Mouse (Mus musculus) myocyte (in vitro differentiated cells): ENCODE data around the gene Trappc3. TPM values are rescaled to one million over a fixed set of nuclear protein-coding genes. Genes with fewer than 3 reads are reported as not detected.

ENCODE experiments used
- H3K27me3 ChIP-seq: one replicate; pipeline ENCODE4 v1.6.1; 2011; ENCODE audit not compliant: control insufficient read depth, insufficient read depth, insufficient read length
- H3K36me3 ChIP-seq: one replicate; pipeline ENCODE4 v1.6.1; 2011; ENCODE audit not compliant: control insufficient read depth, insufficient read depth
- H3K4me2 ChIP-seq: one replicate; pipeline ENCODE4 v1.6.1; 2011; ENCODE audit warnings: low read depth, control low read depth
- H3K4me3 ChIP-seq: one replicate; pipeline ENCODE4 v1.5.1; 2011; ENCODE audit warnings: mild to moderate bottlenecking, control low read depth, moderate library complexity
- H3K79me2 ChIP-seq: one replicate; pipeline ENCODE4 v1.6.1; 2011; ENCODE audit not compliant: control insufficient read depth, insufficient read depth
- H3ac ChIP-seq: one replicate; pipeline ENCODE4 v1.6.1; 2011; ENCODE audit not compliant: control insufficient read depth, insufficient read length
- CEBPB ChIP-seq: IDR thresholded peaks from 2 replicates; pipeline ENCODE4 v1.6.1; 2011; ENCODE audit warnings: mild to moderate bottlenecking, moderate library complexity; ENCODE audit not compliant: poor library complexity, insufficient read depth, severe bottlenecking
- E2F4 ChIP-seq: IDR thresholded peaks from one replicate; pipeline ENCODE4 v1.6.1; 2011; ENCODE audit warnings: mild to moderate bottlenecking, control low read depth, moderate library complexity; ENCODE audit not compliant: insufficient read depth
- MAX ChIP-seq: IDR thresholded peaks from one replicate; pipeline ENCODE4 v1.6.1; 2011; ENCODE audit warnings: low read depth, mild to moderate bottlenecking, control low read depth
- MYOD1 ChIP-seq, 3 experiments: IDR thresholded peaks; one replicate each; pipeline ENCODE4 v1.6.1; 2011; ENCODE audit warnings: control low read depth in 2 of 3, low read depth in 2 of 3, mild to moderate bottlenecking in 2 of 3, moderate library complexity in 1 of 3; ENCODE audit not compliant: insufficient read length in 2 of 3, control insufficient read depth in 1 of 3
- MYOG ChIP-seq, 3 experiments: IDR thresholded peaks; one replicate each; pipeline ENCODE4 v1.6.1; 2011; ENCODE audit warnings: control low read depth in 2 of 3, low read depth in 2 of 3, mild to moderate bottlenecking in 2 of 3; ENCODE audit not compliant: insufficient read length in 2 of 3, control insufficient read depth in 1 of 3, insufficient read depth in 1 of 3
- POLR2A ChIP-seq: IDR thresholded peaks from one replicate; pipeline ENCODE4 v1.6.1; 2011; ENCODE audit warnings: low read depth, mild to moderate bottlenecking, control low read depth, moderate library complexity; ENCODE audit not compliant: insufficient read length
- POLR2AphosphoS2 ChIP-seq: IDR thresholded peaks from one replicate; pipeline ENCODE4 v1.6.1; 2011; ENCODE audit warnings: low read depth, control low read depth; ENCODE audit not compliant: insufficient read length
- REST ChIP-seq: IDR thresholded peaks from one replicate; pipeline ENCODE4 v1.6.1; 2011; ENCODE audit warnings: mild to moderate bottlenecking, control low read depth, moderate library complexity; ENCODE audit not compliant: insufficient read depth, insufficient read length
- SRF ChIP-seq: IDR thresholded peaks from one replicate; pipeline ENCODE4 v1.6.1; 2011; ENCODE audit warnings: low read depth; ENCODE audit not compliant: control insufficient read depth, insufficient read length
- TCF12 ChIP-seq: IDR thresholded peaks from one replicate; pipeline ENCODE4 v1.6.1; 2011; ENCODE audit warnings: mild to moderate bottlenecking, control low read depth; ENCODE audit not compliant: poor library complexity, insufficient read depth, severe bottlenecking
- TCF3 ChIP-seq: IDR thresholded peaks from one replicate; pipeline ENCODE4 v1.6.1; 2011; ENCODE audit warnings: low read depth, control low read depth; ENCODE audit not compliant: insufficient read length
- USF1 ChIP-seq: IDR thresholded peaks from one replicate; pipeline ENCODE4 v1.6.1; 2011; ENCODE audit warnings: low read depth, mild to moderate bottlenecking, control low read depth, moderate library complexity
- polyA plus RNA-seq: library from polyadenylated mRNA; unstranded; fragments of >200 nt; fragmentation: generic; extraction: Trizol; gene quantifications from one replicate; pipeline ENCODE4 v1.2.1, GENCODE M21; 2012; ENCODE audit warnings: missing spikeins

Trappc3 gene
- polyA plus RNA-seq, 1 experiment = 84.1 TPM

DNA sequence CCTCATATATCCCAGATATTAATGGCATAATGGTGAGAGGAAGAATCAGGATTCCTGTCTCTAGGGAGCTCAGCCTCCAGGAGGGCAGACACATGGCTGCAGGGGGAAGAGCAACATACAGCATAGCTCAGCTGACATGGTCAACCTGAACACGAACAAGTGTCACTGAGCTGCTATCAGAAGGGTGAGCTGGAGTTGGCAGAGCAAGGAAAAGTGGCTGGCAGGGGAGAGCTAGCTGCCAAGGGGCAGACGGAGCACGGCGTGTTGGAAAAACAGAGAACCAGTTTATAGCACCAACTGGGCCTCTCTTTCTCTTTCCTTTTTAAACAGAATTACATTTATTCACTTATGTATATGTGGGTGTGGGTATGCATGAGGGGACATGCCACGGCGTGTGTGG, 19.6 kb upstream of the Trappc3 start:
- Histone ChIP-seq H3K79me2 (peaks cover 76% of the 10 kb centered on the region), H3ac (no peak overlapping the region), H3K4me2 (no peak overlapping the region), H3K27me3 (no peaks in the 10 kb centered on the region), H3K4me3 (no peak overlapping the region), H3K36me3 (peaks cover 53% of the 10 kb centered on the region)
- no peak for TF ChIP-seq USF1
- TF ChIP-seq MAX = no peak
- TF ChIP-seq SRF = no peak
- no peak for TF ChIP-seq POLR2AphosphoS2
- TF ChIP-seq TCF12 = no peak
- TF ChIP-seq REST = no peak
- TF ChIP-seq CEBPB = no peak
- TF ChIP-seq E2F4 = no peak
- no peak for TF ChIP-seq MYOD1 (IDR thresholded peaks at IDR 0.05; ENCODE audit: control insufficient read depth in 1 of 3, insufficient read length in 2 of 3, low read depth in 2 of 3)
- no peak for TF ChIP-seq POLR2A
- no peak for TF ChIP-seq MYOG (IDR thresholded peaks at IDR 0.05; ENCODE audit: control insufficient read depth in 1 of 3, insufficient read depth in 1 of 3, insufficient read length in 2 of 3, low read depth in 2 of 3)
- TF ChIP-seq TCF3 = no peak

DNA sequence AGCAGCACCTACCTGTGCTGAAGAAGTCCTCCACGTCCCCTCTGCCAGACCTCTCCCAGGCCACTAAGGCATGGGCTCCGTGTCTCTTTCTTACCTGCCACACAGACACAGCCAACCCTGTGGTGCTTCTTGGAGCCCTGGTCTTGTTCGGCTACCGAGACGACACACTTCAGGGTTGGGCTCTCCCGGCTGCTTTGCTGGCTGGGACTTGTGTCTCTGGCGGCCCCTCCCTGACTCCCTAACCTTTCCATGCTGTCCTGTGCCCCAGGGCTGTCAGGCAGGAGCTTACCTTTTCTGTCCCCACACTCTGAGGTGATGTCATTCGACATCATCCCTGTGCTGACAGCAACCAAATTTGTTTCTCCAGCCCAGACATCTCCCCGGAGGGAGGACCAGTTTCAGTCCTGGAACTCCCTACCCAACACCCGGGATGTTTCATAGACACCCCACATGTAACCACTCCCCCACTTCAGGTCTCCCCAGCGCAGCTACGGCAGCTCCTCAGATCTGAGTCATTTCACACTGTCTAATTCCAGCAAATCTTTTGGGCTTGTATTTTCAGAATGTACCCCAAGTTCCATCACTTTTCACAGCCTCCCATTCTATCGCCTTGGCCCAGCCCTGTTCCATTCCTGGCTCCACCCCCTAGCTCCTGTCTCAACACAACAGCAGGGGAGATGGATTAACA, 15.8 kb upstream of the Trappc3 start:
- H3K36me3 ChIP-seq = peaks cover 48% of the 10 kb centered on the region
- H3ac ChIP-seq = no peak overlapping the region
- no peak overlapping the region for H3K4me2 ChIP-seq
- no peak for TF ChIP-seq TCF3
- peak; percentile 31 for TF ChIP-seq POLR2AphosphoS2
- TF ChIP-seq SRF = no peak
- no peaks in the 10 kb centered on the region for H3K27me3 ChIP-seq
- H3K79me2 ChIP-seq = peaks cover 97% of the 10 kb centered on the region
- no peak overlapping the region for H3K4me3 ChIP-seq

DNA sequence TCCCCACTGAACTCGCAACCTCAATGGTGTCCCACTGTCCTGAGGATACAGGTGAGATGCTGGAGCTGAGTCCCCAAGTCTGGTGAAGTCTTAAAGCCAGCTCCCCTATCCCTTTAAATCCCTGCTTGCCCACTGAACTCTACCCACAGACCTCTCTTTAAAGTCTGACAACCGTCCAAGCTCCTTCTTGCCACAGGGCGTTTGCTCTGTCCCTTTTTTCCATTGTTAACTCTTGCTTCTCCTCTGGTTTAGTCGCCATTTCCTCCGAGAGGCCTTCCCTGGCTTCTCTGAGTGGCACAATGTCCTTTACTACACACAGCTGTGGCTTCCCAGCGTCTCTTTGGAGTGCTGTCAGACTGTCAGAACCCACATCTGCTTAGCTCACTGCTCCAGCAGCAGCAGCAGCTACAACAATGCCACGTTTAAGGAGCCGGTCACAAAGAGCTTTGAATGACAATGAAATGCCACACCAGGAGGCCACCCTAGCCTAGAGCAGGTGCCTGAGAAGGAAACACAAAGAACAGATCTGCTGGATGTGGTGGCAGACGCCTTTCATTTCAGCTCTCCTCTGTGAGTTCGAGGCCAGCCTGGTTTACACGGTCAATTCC, 13.8 kb upstream of the Trappc3 start:
- H3K36me3 ChIP-seq = peaks cover 30% of the 10 kb centered on the region
- H3K4me2 ChIP-seq = no peak overlapping the region
- peaks cover 98% of the 10 kb centered on the region for H3K79me2 ChIP-seq
- TF ChIP-seq E2F4 (no peak), TCF12 (no peak), MAX (no peak), POLR2A (no peak), SRF (no peak), CEBPB (no peak), MYOD1 (IDR thresholded peaks at IDR 0.05; ENCODE audit: control insufficient read depth in 1 of 3, insufficient read length in 2 of 3, low read depth in 2 of 3) (no peak), POLR2AphosphoS2 (no peak), TCF3 (no peak)
- no peak overlapping the region for H3K4me3 ChIP-seq
- no peaks in the 10 kb centered on the region for H3K27me3 ChIP-seq
- H3ac ChIP-seq = no peak overlapping the region

DNA sequence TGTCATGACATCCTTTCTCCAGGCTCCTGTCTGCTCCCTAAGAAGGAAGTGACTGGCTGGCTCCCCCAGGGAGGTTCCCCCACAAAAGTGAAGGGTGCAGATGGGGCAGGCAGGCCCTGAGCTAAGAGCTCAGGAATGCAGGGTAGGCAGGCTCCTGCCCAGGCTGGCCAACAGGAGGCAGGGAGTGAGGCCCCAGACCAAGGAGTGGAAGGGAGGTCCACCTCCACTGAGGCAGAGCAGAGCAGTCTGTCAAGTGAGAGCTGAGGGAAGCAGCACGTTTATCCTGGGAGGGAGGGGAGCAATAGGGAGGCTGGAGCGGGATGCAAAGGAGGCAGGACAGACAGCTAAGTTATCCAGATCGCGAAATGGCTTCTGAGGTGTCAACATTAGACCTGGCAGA, 11.5 kb upstream of the Trappc3 start:
- Histone ChIP-seq H3K79me2 (peaks cover 100% of the 10 kb centered on the region), H3K27me3 (no peaks in the 10 kb centered on the region), H3K4me3 (no peak overlapping the region), H3ac (no peak overlapping the region), H3K4me2 (peak overlapping the region; percentile 70), H3K36me3 (peaks cover 22% of the 10 kb centered on the region)
- TF ChIP-seq REST = no peak
- peak; percentile 50 for TF ChIP-seq POLR2AphosphoS2

DNA sequence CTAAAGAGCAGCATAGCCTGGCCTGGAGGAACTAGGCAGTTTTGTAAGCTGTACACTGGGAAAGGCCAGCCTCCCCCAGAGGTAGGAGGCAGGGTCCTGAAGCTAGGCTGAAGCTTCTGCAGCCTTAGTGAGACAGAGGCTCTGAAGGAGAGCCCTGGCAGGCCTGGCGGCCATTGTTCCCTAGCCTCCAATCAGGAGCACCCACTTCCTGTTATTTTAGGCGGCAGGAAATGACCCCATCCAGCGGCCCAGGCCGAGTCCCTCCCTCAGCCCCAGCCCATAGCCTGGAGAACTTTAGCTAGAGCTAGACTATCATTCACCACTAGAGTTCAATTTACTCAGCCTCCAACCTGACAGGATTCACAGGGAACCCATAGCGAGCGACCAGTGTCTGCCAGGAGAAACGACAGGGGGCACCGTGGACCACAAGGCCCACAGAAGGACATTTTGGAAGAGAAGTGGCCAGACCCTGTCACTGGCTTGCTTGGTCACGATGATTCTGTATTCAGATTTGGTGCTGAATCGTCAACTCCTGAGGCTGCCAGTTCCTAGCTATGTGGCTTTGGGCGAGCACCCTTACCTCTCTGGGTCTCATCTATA, 10.4 kb upstream of the Trappc3 start:
- H3ac ChIP-seq = no peak overlapping the region
- H3K4me3 ChIP-seq = peak overlapping the region; percentile 98
- H3K4me2 ChIP-seq = peak overlapping the region; percentile 70

More for the DNA sequence above, 10.4 kb upstream of the Trappc3 start:
- Histone ChIP-seq H3K79me2 (peaks cover 92% of the 10 kb centered on the region), H3K27me3 (no peaks in the 10 kb centered on the region), H3K36me3 (peaks cover 19% of the 10 kb centered on the region)
- TF ChIP-seq POLR2AphosphoS2 (peak; percentile 26), TCF12 (no peak)
